Mouse (Mus musculus) gastrocnemius, adult 2 months (tissue): ENCODE measurements around the gene Gm17359. TPM values are rescaled to one million over a fixed set of nuclear protein-coding genes. Genes with fewer than 3 reads are reported as not detected.

ENCODE experiments used
- DNase-seq: peaks from one replicate; pipeline ENCODE4 v3.0.0; 2022
- H3K27ac ChIP-seq: fragments of 200-600 bp; 2 replicates; pipeline ENCODE4 v1.8.1; 2022; ENCODE audit warnings: mild to moderate bottlenecking
- H3K4me3 ChIP-seq: fragments of 200-600 bp; 2 replicates; pipeline ENCODE4 v1.8.1; 2022; ENCODE audit warnings: mild to moderate bottlenecking, moderate library complexity
- CTCF ChIP-seq: fragments of 200-600 bp; IDR thresholded peaks from 2 replicates; pipeline ENCODE4 v1.8.1; 2022; ENCODE audit warnings: antibody characterized with exemption, mild to moderate bottlenecking, moderate library complexity
- intact Hi-C: fragments of 180-260 bp; cut with DNase I; formaldehyde crosslinking; loops from one replicate; pipeline ENCODE4 v1.15.1; 2025
- total RNA-seq, 2 experiments: library from RNA; stranded (reverse); gene quantifications; 2 replicates each; pipeline ENCODE4 v1.2.3; 2021

The Gm17359 gene
- total RNA-seq, 2 experiments from 2014 or later = not detected

DNA sequence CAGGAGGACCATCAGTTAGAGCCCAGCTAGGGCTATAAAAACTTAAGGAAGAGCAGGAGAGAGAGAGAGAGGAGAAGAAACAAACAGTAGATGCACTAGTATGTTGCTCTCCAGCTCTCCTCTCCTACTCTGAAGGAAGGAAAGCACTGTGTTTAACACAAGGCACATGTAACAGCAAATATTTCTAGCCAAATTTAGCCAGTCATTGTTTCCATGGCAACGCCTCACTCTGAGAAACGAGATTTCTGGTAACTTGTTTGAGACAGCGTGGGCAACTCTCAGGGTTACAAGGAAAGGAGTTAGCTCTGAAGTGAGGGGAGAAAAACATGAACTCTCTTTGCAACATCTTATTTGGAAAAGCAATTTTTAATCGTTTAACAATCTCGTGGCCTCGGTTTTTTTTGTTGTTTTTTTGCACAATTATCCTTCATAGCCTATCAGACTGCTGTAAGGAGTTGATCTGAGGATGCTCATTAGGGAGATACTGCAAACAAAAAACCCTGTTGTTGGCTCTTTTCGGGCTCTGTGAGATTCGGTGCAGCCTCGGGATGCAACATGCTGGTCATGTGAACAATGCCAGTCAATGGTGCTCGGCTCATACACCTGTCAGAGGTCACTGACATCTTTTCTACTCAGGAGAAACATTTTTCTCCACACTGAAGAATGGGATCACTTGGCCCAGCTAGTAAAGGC is 22.3 kb upstream of the Gm17359 start:
- intact Hi-C loops = no loop called here
- no peak for TF ChIP-seq CTCF
- no peak for DNase-seq
- Histone ChIP-seq H3K4me3 (no peak overlapping the region), H3K27ac (no peak overlapping the region)

DNA sequence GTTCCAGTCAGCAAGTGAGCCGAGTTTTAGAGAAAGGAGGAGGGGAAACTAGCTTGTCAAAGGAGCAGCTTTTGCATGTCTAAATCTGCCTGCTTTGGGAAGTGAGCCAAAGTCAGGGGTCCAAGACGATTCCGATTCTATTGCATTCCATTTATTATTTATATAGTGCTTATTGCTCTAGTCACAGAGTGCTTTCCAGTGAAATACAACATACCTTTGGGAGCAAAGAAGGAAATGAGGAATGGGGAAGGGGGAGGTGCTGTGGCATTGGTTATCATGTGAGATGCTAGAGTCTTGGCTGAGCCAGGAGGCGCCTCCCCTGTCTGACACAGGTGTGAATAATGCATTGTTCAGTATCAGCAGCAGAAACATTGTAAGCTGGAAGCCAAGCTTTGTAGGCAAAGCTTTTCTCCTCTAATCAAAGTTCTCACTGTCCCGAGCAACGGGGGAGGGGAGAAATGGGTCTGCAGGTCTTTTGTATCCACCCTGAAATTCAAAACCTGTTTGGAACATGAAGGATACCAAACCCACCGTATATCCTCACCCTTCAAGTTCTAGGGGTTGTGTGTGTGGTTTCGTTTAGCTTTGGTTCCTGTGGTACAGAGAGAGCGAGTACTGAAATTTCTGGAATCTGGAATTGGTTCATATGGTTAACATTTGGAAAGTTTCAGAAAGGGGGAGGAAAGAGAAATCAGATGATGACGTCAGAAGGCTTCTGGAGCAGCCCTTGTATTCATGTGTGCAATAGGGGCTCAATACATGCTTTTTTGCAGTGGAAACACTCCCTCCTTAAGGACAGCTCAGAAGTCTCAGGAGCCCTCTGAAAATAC is 11.5 kb upstream of the Gm17359 start:
- H3K4me3 ChIP-seq = no peak overlapping the region
- DNase-seq = no peak
- intact Hi-C loops = no loop called here
- TF ChIP-seq CTCF = no peak
- H3K27ac ChIP-seq = no peak overlapping the region

DNA sequence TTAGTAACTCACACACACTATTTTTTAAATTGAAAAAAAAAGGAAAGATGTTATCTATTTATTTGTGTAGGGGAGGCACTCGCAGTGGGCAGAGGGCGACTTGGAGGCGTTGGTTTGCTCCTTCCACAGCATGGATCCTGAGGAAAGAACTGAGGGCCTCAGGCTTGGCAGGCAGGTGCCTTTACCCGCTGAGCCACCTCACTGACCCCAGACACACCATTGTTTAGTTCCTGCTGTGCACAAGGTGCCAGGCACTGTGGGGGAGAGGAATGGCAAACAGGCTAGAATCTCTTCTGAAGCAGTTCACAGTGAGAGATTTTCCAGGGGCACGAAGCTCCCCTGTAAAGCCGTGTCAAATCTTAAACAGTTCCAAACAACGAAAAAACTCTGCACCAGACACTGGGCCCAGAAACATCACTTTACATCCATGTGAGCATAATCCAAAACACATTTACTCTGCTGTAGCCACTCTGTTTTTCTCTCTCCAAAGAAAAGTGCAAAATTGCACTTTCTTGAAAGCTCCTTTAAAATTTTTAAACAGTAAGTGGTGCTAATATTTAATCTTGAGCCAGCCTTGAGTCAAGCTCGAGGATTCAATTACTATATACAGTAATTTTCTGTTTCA is 6.7 kb upstream of the Gm17359 start:
- TF ChIP-seq CTCF = no peak
- Histone ChIP-seq H3K4me3 (no peak overlapping the region), H3K27ac (no peak overlapping the region)
- no peak for DNase-seq
- intact Hi-C loops = no loop called here

DNA sequence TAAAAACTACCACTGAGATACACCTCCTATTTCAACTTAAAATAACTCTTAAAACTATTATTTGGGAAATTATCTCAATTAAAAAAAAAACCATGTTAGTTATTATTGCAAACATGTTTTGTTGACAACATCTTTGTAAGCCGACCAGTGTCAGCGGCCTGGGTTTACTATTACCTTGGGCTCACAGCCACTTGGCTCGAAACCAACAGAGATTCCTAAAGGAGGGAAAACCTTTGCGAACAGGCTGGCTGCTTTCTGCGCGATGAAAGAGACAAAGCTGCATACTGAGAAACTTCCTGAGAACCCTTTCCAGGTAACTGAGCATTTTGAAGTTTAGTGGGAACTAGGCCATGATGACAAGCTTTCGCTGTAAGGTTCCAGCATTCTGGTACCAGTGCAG is 3.4 kb upstream of the Gm17359 start:
- DNase-seq = no peak
- intact Hi-C loops = no loop called here
- no peak overlapping the region for H3K4me3 ChIP-seq
- no peak for TF ChIP-seq CTCF
- no peak overlapping the region for H3K27ac ChIP-seq

DNA sequence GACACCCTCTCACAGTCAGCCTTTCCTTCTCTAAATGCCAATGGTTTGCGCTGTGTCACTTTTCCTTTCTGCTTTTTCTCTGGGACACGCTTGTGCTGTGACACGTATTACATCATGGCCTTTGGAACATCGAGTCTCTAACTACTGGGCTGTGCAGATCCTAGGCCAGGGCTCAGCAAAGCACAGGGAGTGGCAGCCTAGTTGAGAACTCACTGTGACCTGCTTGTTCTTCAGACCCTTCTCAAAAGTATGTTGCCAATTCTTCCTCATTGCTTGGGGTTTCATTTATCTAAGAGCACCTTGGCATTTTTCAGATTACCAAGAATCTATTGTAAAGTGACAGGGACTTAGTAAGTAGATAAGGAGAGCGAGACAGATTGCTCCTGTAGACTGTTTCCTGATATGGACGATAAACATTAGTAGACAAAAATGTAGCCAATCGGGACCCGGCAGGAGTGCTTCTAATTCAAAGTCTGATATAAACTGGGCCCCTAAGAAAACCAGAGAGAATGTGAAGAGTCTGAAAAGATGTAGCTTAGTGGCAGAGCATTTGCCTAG is 2.7 kb upstream of the Gm17359 start:
- intact Hi-C loops = no loop called here
- TF ChIP-seq CTCF = no peak
- DNase-seq = no peak
- H3K4me3 ChIP-seq = no peak overlapping the region
- H3K27ac ChIP-seq = no peak overlapping the region

DNA sequence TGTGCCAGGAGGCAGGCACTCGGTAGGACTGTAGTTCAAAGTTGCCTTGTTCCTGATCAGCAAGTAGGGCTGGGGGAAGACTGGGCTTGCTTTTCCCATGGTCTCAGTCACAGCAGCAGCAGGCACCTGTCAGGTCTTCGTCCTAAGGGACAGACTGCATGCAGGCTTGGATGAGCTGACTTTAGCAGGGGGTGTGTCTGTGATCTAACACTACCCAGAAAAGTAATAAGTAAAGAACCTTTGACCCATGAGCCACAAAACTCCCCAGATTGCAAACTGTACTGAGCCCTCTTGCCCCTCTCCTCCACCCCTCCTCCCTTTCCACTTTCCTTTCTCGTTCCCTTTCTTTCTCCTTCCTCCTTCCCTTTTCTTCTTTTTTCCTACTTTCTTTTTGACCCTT is 4.3 kb downstream of the Gm17359 start:
- no peak for TF ChIP-seq CTCF
- no peak overlapping the region for H3K27ac ChIP-seq
- DNase-seq = no peak
- H3K4me3 ChIP-seq = no peak overlapping the region
- intact Hi-C loops = no loop called here

DNA sequence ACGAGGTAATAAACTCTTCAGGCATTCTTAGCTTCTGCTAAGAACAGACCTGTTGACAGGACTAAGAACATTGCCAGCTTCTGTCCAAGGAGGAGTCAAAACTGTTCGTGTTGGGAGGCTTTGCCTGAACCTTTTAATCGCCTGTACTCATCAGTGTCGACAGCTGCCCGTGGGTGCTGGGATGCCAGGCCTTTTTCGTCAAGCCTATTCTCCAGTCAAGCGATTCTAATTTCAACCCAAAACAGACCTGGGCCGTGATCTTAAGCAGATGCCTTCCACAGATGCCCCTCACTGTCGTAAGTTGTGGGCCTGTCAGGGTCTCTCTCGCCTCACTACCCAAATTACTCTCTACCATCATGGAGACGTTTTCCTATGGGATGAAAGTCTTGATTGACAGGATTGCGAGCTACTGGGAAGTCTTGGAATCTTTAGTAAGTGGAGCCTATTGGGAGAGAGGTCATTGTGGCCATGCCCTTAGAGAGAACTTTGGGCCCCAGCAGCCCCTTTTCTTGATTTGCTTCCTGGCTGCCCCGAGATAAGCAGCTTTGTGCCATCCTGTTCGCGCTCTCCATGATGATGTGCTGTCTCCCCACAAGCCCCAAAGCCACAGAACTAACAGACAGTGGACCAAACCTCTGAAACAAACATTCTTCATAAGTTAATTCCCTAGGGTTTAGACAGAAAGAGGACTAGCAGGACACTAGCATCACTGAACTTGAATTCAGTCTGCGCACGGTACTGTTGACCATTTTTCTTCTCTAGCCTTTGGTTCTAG is 6.7 kb downstream of the Gm17359 start:
- no peak for TF ChIP-seq CTCF
- H3K27ac ChIP-seq = no peak overlapping the region
- no peak for DNase-seq
- H3K4me3 ChIP-seq = no peak overlapping the region
- intact Hi-C loops = no loop called here

DNA sequence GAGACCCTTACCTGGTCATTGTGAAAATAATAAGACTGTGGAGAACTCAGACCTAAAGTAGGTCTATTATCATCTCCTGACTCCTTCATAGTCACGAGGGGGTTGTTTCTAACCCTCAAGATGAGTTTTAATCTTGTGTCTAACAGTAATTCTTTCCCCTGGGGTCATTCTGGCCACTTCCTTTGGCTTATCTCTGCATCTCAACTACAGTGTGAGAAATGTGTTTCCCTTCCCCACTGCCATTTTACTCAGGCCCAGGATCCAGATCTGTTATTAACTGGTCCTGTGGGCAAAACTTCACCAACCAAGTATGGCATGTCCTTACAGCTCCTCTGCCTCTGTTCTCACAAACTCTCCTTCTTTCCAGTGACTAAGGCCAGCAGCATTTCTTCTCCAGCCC is 12.8 kb downstream of the Gm17359 start:
- H3K4me3 ChIP-seq = no peak overlapping the region
- TF ChIP-seq CTCF = no peak
- no peak overlapping the region for H3K27ac ChIP-seq
- intact Hi-C loops = no loop called here
- no peak for DNase-seq

DNA sequence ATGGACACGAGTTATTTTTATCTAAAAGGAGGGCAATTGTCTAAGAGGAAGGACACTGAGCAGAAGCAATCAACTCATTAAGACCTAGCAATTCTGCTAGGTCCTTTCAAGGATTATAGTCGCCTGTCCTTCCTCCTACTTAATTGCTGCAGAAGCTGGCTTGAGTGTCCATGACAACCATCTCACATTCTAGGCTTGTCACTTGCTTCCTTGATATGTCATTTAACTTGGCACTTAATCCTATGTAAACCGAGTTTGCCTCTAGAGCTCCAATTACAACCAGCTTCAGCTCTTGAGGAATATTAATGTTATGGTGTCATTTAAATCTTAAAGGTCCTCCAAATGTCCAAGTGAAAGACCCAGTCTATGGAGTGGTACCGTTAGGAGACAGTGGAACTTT is 22.3 kb downstream of the Gm17359 start:
- intact Hi-C loops = no loop called here
- DNase-seq = no peak
- H3K4me3 ChIP-seq = no peak overlapping the region
- TF ChIP-seq CTCF = no peak
- H3K27ac ChIP-seq = no peak overlapping the region

DNA sequence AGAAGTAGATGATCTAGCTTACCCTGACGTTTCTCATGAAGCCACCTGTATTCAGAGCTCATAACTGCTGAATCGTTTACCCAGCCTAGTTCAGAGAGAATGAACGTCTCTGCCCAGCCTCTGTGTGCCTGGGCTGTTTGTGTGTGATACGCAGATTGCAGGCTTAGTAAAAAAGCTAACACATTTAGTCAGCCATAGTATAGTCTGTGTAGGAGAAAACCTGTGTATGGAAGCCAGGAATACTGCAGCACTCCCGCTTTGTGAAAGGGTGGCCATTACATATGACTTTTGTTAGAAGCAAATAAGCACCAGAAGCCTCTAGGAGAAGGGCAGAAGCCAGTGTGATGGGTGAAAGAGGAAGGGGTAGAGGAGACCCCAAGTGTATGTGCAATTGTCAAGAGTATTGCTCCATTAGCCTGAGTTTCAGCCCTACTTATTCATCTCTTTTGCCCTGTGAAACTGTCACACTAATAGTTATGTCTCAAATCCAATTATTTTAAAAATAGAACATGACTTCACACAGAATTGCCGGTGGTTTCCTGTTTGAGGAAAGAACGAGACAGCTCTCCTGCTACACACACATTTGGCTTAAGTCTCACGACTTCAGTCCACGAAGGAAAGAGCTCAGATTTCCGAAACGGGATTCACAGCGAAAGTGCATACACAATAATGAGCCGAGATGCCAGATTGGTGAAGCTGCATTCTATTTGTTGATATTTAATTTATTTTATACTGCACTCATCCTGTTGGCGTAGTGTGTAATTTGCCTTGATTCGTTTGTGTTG is 24.0 kb downstream of the Gm17359 start:
- peak overlapping the region; percentile 41 for H3K27ac ChIP-seq
- DNase-seq = no peak
- intact Hi-C loops = no loop called here
- H3K4me3 ChIP-seq = peak overlapping the region; percentile 47
- no peak for TF ChIP-seq CTCF

DNA sequence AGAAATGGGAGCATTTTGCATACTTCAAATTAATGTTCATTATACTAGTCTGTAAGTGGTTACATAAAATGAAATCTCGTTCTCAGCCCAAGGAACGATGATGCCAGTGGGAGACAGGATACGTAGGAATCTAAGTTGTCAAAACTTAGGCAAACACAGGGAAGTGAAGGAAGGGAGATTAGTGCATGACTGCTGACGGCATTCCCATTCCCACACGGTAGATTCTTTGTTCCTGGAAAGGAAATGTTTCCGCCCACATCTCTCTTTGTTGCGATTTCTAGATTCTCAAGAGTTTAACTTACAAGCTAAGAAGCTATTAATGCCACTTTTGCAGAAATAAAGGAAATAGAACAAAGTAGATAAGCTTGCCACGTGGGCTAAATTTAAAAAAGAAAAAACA is 29.6 kb downstream of the Gm17359 start:
- intact Hi-C loops = no loop called here
- no peak overlapping the region for H3K27ac ChIP-seq
- DNase-seq = no peak
- no peak overlapping the region for H3K4me3 ChIP-seq
- TF ChIP-seq CTCF = no peak

DNA sequence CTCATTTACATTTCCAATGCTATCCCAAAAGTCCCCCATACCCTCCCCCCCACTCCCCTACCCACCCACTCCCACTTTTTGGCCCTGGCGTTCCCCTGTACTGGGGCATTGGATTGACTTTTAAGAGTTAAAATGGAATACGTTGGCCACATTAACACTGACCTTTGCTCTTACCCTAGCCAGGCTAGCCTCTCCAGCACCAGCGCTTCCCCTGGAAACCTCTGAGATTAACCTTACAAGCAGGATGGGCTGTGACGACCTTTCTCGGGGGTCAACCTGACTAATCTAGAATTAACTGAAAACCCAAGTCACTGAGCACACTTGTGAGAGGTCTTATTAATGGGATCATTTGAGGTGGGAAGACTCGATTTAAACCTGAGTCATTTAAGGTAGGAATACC is 31.8 kb downstream of the Gm17359 start:
- no peak overlapping the region for H3K4me3 ChIP-seq
- intact Hi-C loops = no loop called here
- DNase-seq = no peak

More for the DNA sequence above, 31.8 kb downstream of the Gm17359 start:
- TF ChIP-seq CTCF = no peak
- no peak overlapping the region for H3K27ac ChIP-seq
